Mouse (Mus musculus) c-Kit-positive CD71-positive TER-119-positive erythroid progenitor cells, embryonic 14.5 days (primary cell): ENCODE measurements around the gene Prok2.

Experiments used
- DNase-seq: peaks from one replicate; pipeline ENCODE4 v3.0.0-alpha.2; 2013; ENCODE audit warnings: low spot score

Gene Prok2

DNA sequence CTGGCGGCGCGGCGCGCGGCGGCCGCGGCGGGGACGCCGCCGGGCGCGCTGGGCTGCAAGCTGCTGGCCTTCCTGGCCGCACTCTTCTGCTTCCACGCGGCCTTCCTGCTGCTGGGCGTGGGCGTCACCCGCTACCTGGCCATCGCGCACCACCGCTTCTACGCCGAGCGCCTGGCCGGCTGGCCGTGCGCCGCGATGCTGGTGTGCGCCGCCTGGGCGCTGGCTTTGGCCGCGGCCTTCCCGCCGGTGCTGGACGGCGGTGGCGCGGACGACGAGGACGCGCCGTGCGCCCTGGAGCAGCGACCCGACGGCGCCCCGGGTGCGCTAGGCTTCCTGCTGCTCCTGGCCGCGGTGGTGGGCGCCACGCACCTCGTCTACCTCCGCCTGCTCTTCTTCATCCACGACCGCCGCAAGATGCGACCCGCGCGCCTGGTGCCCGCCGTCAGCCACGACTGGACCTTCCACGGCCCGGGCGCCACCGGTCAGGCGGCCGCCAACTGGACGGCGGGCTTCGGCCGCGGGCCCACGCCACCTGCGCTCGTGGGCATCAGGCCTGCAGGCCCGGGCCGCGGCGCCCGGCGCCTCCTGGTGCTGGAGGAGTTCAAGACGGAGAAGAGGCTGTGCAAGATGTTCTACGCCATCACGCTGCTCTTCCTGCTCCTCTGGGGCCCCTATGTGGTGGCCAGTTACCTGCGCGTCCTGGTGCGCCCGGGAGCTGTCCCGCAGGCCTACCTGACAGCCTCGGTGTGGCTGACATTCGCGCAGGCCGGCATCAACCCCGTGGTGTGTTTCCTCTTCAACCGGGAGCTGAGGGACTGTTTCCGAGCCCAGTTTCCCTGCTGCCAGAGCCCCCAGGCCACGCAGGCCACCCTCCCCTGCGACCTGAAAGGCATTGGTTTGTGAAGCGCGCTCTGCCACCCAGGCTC is 33.0 kb downstream of the Prok2 start:
- no peak for DNase-seq

DNA sequence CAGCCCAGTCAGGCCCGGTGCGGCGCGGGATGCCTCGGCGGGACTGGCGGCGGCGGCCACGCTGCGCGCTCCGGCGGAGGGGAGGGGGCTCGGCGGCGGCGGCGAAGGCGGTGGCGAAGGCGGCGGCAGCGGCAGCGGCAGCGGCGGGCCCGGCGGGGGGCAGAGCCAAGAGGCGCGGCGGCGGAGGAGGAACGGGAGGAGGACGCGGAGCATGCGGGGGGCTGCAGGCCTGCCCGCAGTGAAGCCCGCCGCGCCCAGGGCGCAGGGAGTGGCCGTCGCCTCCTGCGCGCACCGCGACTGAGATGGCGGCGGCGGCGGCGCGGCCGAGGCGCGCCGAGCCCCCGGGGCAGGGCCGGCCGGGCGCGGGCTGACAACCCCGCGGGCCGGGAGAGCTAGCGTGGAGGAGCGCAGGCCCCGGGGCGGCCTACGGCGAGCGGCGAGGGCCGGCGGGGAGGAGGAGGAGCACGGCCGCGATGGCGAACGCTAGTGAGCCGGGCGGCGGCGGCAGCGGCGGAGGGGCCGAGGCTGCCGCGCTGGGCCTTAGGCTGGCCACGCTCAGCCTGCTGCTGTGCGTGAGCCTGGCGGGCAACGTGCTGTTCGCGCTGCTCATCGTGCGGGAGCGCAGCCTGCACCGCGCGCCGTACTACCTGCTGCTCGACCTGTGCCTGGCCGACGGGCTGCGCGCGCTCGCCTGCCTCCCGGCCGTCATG is 33.8 kb downstream of the Prok2 start, which contains the start of gene Gpr27:
Gpr27 (plus strand) TSS at position 474 of the 710 bp plus-strand sequence.
- DNase-seq, result no peak

DNA sequence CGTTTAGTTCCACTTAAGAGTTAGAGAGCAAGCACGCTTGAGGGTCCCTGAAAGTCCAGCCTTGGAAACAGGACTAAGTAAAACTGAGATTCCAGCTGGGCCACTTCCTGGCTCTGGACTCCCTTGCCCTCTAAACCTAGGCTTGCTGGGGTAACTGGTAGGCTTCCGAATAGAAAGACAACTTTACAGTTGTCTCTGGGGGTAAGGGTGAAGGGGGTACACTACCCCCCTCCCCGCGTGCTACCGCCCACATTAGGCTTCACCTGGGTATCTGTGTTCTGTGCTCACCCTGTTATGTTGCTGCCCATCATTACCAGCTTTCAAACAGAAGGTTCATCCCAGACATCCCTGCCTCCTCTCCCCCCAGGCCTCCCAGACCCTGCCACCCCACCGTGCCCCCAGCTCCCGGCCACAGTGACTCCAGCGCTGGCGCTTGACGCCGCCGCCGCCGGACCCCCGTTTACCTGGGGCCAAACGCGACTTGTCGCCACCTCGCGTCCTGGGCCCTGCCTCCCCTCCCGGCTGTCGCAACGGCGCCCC is 34.5 kb downstream of the Prok2 start:
- DNase-seq, result no peak

DNA sequence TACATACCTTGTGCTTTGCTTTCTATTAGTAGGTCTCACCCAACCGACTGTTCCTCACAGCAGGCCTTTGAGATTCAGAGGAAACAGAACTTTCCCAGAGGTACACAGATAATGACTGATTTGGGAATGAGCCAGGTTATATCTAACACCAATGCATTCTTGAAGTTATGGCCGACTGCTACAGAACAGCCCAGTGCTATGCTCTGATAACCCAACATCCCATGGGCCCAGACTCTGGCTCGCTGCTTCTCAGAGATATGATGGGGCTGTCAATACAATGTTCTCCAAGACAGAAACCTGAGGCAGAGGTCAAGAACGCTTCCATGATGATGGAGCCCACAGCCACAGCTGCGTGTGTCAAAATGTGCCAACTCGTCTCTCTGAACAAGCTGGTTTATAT is 37.7 kb downstream of the Prok2 start:
- DNase-seq, result no peak

DNA sequence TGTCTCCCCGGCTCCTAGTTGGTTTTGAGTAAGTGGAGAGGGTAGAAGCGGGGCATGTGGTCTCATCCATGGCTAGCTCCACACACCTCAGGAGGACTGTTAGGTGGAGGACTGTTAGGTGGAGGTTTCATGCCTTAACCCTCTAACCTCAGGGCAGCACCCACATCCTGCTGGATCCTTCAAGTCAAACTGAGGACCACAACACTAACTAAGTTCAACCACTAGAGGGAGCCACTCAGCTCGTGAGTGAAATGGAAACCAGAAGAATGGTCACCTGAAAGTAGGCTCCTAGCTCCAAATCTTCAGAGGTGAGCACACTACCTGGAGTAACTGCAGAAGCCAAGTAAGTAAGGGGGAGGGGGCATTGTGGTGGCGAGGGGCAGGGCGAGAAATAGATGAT is 41.3 kb downstream of the Prok2 start:
- DNase-seq, result peak; percentile 20

DNA sequence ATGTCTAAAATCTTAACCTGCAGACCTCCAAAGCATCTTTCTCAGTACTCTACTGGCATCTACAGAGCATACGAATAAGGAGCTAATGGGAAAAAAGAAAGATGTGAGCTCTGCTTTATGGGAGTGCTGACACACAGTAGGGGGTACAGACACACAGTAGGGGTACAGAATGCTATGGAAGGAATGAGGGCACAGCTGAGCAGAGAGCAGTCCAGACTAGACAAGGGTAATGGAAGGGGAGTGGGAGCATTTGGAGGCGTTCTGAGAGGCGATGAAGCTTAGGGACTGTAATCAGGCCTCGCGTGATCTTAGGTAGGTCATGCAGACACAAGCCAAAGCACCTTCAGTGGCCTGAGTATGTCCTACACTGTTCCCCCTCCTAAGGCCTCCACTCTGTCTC is 42.2 kb downstream of the Prok2 start:
- DNase-seq, result no peak

DNA sequence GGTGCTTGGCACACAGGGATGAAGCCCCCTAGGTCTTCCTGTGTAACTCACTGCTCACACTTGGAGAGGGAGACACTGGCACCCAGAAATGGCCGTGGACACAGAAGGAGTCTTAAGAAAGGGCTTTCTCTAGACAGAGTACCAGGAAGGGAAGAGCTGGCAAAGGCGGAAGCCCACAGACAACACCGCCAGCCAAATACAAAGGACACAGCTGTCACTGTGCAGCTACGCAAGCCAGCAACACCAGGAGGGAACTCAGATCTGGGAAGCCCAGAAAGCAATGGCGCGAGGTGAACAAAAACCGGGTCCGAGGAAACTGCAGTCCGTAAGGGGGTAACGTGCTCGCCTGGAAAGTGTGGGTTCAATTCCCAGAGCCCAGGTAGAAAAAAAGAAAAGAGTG is 48.1 kb downstream of the Prok2 start:
- no peak for DNase-seq

DNA sequence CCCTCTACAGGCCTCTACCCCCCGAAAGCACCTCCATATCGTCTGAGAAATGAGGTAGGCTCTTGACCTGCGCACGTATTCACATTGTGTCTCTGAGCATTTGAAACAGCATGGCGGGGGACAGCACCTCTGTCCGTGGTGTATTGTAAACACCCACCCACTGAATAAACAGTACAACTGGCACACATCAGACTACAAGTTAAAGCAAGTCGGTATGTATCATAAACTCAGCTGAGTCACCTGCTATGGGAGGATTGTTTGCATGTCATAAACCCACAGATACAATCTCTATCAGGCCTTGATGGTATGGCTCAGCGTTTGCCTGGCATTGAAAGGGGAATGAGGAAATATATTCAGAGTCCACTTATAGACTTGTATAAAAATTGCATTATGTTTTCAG is 48.9 kb downstream of the Prok2 start:
- no peak for DNase-seq

DNA sequence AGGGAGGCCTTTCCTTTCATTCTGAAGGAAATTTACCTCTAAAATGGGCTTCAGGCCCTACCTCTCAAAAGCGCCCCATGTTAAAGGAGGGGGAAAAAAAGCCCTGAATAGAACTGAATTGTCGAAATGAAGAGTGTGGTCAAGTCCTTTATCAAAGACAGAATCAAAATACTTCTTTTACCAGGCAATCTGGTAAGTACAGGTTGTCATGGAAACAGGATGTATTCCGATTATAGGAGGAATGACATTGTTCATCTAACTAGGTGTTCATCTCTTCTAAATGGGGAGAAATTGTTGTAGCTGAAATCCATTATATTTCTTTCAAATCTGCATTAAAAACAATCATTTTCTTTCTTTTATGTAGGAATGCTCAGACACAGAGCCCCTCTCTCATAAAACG is 51.7 kb downstream of the Prok2 start:
- no peak for DNase-seq

DNA sequence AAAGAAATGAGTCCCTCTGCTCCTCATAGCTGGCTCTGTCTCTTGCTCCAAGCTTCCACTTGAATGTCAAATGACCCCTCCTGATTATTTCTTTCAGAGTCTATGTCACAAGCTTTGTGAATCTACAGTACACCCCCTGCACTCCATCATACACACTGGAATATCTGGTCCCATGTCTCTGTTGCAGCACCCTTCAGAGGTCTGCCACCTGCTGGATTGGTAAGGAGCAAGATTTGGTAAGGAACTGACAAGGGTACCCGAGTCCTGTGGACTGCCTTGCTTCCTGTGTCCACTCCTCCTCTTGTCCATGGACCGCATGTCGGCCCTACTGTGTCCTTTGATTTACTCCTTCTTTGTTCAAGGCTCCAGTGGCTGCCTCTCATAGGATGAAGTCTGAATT is 54.4 kb downstream of the Prok2 start:
- no peak for DNase-seq

DNA sequence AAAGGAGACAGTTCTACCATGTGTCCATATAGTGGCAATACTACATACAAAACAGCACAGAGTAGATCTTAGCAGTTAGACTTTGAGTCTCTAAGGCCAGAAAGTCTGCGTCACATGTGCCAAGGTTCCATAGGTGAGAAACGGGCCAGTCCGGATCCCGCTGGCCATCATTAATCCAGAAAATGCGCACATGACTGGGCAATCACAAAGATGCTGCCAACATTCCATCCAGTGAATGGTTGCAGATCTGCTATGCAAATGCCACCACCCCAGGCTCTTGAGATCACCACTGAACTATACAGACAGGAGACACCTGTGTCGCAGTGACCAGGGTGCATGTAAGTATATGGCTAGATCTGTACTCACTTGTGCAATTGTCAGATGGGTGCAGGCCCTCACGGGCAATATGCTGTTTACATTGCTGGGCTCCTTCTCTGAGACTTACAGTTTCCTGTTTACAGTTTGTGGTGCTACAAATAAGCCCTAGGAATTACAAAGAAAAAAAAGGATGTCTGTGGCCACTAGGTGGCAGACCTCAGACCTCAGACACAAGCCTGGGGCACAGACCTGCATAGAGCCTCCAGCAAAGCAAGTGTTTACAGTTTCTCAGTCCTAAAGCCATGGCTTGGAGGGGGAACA is 55.6 kb downstream of the Prok2 start:
- no peak for DNase-seq

DNA sequence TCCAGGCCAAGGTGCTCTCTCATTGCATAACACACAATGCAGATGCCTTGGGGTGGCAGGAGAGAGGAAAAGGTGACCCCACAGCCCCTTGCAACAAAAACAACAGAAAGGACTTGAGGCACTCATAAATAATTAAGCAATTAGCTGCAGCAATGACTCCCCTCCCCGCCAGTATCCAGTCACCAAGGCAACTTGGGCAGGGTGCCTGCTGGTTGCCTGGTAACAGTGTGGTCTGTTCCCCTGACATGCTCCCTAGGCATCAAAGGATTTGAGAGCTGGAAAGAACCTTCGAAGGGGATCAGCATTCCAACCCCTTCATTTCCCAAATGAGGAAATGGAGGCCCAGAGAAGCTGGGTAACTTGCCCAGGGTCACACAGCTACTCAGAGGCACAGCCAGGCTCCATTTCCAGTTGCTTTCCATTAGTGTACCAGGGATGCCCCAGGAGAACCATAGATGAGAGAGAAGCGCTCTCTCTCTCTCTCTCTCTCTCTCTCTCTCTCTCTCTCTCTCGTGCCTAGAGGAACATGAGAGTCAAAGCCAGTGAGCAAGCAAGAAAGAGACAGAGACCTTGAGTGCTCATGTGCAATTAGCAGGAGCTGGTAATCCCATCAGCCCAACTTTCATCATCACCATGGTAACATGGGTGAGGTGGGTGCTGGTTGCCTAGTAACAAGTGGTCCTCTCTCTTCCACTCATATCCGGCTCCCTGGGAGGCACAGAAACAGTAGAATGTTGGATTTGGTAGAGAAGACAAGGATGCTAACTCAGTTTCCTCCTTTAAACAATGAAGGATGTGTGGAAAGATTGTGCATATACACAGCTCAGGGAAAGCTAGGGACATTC is 56.5 kb downstream of the Prok2 start:
- no peak for DNase-seq

DNA sequence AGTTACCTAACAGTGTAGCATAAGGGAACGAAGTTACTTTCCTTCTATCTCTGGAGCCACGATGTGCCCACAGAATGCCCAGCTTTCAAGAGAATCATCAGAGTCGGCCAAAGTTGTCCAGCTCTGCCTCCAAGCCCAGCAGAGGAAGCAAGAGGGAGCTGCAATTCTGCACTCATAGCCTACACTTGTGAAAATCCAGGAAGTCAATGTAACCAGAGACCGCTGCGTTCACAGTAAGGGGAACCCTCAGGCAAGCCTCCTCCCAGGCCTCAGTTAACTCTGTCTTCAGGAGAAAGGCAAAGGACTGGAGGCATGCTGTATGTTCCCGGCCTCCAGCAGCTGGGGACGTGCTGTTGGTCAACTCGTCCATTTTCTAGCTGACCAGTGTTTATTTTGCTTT is 58.9 kb downstream of the Prok2 start:
- no peak for DNase-seq

DNA sequence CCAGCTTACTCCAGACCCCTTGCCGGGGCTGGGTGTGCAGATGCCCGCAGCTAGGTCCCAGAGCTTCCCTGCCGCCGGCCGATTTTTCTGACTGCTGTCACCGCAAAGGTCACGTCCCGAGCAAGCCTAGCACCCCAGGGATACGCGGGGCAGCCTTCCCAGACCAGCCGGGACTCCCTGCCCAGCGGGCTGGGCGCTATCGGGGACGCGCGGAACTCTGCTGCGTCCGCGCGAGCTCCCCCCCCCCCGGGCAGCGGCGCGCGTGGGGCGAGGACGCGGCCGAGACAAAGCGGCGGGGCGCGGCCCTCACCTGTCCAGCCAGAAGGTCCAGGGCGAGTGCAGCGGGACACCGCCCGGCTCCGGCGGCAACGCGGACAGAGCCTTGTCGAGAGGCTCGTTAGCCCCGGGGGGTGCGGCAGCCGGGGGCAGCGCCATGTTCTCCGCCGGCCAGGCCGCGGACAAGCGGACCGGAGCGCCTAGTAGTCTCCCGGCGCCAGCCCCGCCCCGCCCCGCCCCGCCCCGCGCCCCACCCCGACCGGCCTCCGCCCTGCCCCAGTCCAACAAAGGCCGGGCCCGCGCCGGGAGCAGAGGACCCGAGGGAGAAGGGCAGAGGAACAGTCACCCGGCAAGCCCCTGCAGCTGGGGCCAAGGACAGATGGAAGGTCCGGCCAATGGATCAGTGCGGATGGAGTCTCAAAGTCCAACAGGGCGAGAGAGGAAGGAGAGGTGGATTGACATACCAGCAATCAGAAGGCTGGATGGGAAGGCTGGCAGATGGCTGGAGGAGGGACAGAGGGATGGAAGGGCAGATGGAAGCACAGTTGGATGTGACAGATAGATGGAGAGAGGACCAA is 59.6 kb downstream of the Prok2 start, which contains the start of the genes Eif4e3 and Gm20696:
Eif4e3 (minus strand) TSS at position 454 of the 854 bp plus-strand sequence.
Gm20696 (minus strand) TSS at position 480 of the 854 bp plus-strand sequence.
- no peak for DNase-seq

DNA sequence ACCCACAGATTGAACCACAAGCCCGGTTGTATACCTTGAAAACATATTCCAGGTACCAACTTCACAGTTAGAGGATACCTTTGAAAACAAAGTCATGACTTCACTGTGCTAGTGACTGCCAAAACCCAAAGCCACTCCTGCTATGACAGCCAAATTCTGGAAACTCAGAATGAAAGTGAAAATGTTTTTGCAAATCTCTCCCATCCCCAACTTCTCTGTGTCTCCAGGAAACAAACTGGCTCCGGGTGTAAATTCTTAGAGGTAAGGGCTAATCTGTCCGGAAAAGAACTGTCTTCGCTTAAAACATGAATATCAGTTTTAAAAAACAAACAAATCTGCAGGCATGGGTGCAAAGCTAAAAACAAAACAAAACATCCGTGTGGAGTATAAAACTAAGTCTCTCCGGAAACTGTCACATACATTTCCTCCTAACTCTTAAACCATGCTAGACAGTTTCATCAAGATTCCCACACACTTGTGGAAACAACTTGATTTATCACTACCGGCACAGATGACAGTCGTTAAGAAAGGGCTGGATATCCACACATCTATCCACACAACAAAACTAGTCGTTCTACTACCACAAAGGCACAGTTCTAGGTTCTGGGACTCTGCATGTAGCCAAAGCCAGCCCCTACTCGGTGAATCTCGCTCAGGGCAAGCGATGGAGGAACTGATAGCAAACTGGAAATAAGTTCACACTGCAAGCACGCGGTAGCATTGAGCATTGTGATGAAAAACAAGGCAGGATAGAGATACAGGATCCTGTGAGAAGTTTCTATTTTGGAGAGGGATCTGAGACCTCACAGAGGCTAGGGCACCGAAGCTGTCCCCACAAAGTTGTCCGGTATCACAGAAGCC is 60.5 kb downstream of the Prok2 start:
- no peak for DNase-seq

DNA sequence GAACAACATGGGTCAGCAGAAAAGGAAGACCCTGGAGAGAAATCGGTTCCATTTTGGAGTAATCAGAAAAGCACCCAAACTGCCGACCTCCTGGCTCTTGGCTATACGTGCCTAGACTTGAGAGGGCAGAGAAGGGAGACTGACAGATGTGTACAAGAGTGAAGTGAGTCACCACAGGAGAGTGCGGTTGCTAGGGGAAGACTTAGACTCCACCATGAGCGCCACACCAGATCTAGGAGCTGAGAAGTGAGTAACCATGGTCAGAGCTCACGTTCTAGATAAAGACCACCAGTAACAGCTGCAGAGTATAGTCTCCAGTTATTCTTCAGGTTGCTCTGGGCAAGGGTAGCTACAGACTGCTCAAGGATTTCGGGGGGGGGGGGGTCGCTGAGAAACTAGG is 63.0 kb downstream of the Prok2 start:
- DNase-seq, result no peak
